Mouse (Mus musculus) MEL (cell line): ENCODE measurements around the gene Macrod2. TPM values are rescaled to one million over a fixed set of nuclear protein-coding genes. Genes with fewer than 3 reads are reported as not detected.

Experiments used
- DNase-seq: peaks from one replicate; pipeline ENCODE4 v3.0.0; 2011; ENCODE audit warnings: low read depth, low spot score
- H3K27ac ChIP-seq: 2 replicates; pipeline ENCODE4 v1.5.1; 2012; ENCODE audit warnings: low read depth, mild to moderate bottlenecking, control low read depth, low read length, moderate library complexity; ENCODE audit not compliant: control insufficient read depth
- H3K27me3 ChIP-seq, 2 experiments: fragments of 150-350 bp in 1 of 2; sonication (generic) in 1 of 2; 2 replicates each; pipeline ENCODE4 v1.6.1; 2012; ENCODE audit warnings: low read length in 2 of 2, mild to moderate bottlenecking in 2 of 2, improper control_type of control experiment in 1 of 2, moderate library complexity in 1 of 2; ENCODE audit not compliant: insufficient read depth in 2 of 2, control insufficient read depth in 1 of 2
- H3K36me3 ChIP-seq, 2 experiments: 2 replicates each; pipeline ENCODE4 v1.6.1; 2012 to 2014; ENCODE audit warnings: low read length in 2 of 2, improper control_type of control experiment in 1 of 2, inconsistent platforms in 1 of 2, mild to moderate bottlenecking in 1 of 2; ENCODE audit not compliant: insufficient read depth in 2 of 2, control insufficient read depth in 1 of 2
- H3K4me1 ChIP-seq, 2 experiments: fragments of 150-350 bp in 1 of 2; sonication (generic) in 1 of 2; 2 replicates each; pipeline ENCODE4 v1.6.1; 2012; ENCODE audit warnings: low read length in 2 of 2, improper control_type of control experiment in 1 of 2, mild to moderate bottlenecking in 1 of 2; ENCODE audit not compliant: insufficient read depth in 2 of 2, control insufficient read depth in 1 of 2
- H3K4me3 ChIP-seq, 2 experiments: fragments of 150-350 bp in 1 of 2; sonication (generic) in 1 of 2; 2 replicates each; pipeline ENCODE4 v1.5.1; 2012; ENCODE audit warnings: low read depth in 2 of 2, low read length in 2 of 2, mild to moderate bottlenecking in 2 of 2, moderate library complexity in 2 of 2, control low read depth in 1 of 2, improper control_type of control experiment in 1 of 2; ENCODE audit not compliant: control insufficient read depth in 1 of 2, insufficient read depth in 1 of 2
- H3K79me2 ChIP-seq: 2 replicates; pipeline ENCODE4 v1.6.1; 2012; ENCODE audit warnings: mild to moderate bottlenecking, low read length, moderate library complexity; ENCODE audit not compliant: control insufficient read depth, poor library complexity, insufficient read depth
- H3K9ac ChIP-seq: 2 replicates; pipeline ENCODE4 v1.6.1; 2012; ENCODE audit warnings: low read depth, mild to moderate bottlenecking, control low read depth, low read length, moderate library complexity; ENCODE audit not compliant: control insufficient read depth, poor library complexity, severe bottlenecking
- H3K9me3 ChIP-seq: fragments of 150-350 bp; sonication (generic); replicated peaks from 2 replicates; pipeline ENCODE4 v1.6.1; 2012; ENCODE audit warnings: mild to moderate bottlenecking, low read length, improper control_type of control experiment, moderate library complexity; ENCODE audit not compliant: insufficient read depth
- BHLHE40 ChIP-seq: IDR thresholded peaks from 2 replicates; pipeline ENCODE4 v1.6.1; 2012; ENCODE audit warnings: low read depth, mild to moderate bottlenecking, inconsistent platforms, low read length, improper control_type of control experiment, borderline replicate concordance
- CHD1 ChIP-seq: IDR thresholded peaks from 2 replicates; pipeline ENCODE4 v1.6.1; 2012; ENCODE audit warnings: low read depth, mild to moderate bottlenecking, inconsistent platforms, low read length, improper control_type of control experiment
- CHD2 ChIP-seq: IDR thresholded peaks from 2 replicates; pipeline ENCODE4 v1.6.1; 2011; ENCODE audit warnings: low read length, improper control_type of control experiment
- E2F4 ChIP-seq: IDR thresholded peaks from 2 replicates; pipeline ENCODE4 v1.6.1; 2011; ENCODE audit warnings: low read depth, low read length, improper control_type of control experiment, borderline replicate concordance
- ELF1 ChIP-seq: IDR thresholded peaks from 2 replicates; pipeline ENCODE4 v1.6.1; 2014; ENCODE audit warnings: low read depth, mild to moderate bottlenecking, inconsistent platforms, low read length, improper control_type of control experiment, moderate library complexity
- JUND ChIP-seq: IDR thresholded peaks from 2 replicates; pipeline ENCODE4 v1.6.1; 2011; ENCODE audit warnings: low read depth, mild to moderate bottlenecking, improper control_type of control experiment, low read length
- KAT2A ChIP-seq: conservative IDR thresholded peaks from 2 replicates; pipeline ENCODE4 v1.6.1; 2012; ENCODE audit warnings: low read depth, low read length, improper control_type of control experiment, inconsistent platforms
- MAFK ChIP-seq: IDR thresholded peaks from 2 replicates; pipeline ENCODE4 v1.6.1; 2011; ENCODE audit warnings: low read depth, mild to moderate bottlenecking, low read length, improper control_type of control experiment, borderline replicate concordance
- MAX ChIP-seq: IDR thresholded peaks from 2 replicates; pipeline ENCODE4 v1.6.1; 2011; ENCODE audit warnings: low read length, improper control_type of control experiment
- MXI1 ChIP-seq: IDR thresholded peaks from 2 replicates; pipeline ENCODE4 v1.6.1; 2011; ENCODE audit warnings: mild to moderate bottlenecking, low read depth, low read length, improper control_type of control experiment
- MYB ChIP-seq: IDR thresholded peaks from 2 replicates; pipeline ENCODE4 v1.6.1; 2011; ENCODE audit warnings: mild to moderate bottlenecking, low read depth, low read length, improper control_type of control experiment
- NRF1 ChIP-seq: IDR thresholded peaks from 2 replicates; pipeline ENCODE4 v1.6.1; 2014; ENCODE audit warnings: low read depth, mild to moderate bottlenecking, inconsistent platforms, low read length, improper control_type of control experiment, moderate library complexity; ENCODE audit not compliant: poor library complexity, insufficient read depth, severe bottlenecking
- POLR2A ChIP-seq, 2 experiments: IDR thresholded peaks; 2 replicates each; pipeline ENCODE4 v1.6.1; 2011 to 2012; ENCODE audit warnings: low read length in 2 of 2, mild to moderate bottlenecking in 2 of 2, control low read depth in 1 of 2, improper control_type of control experiment in 1 of 2, low read depth in 1 of 2, moderate library complexity in 1 of 2; ENCODE audit not compliant: control insufficient read depth in 1 of 2, insufficient read depth in 1 of 2, poor library complexity in 1 of 2
- POLR2AphosphoS2 ChIP-seq: IDR thresholded peaks from 2 replicates; pipeline ENCODE4 v1.6.1; 2011; ENCODE audit warnings: low read length, improper control_type of control experiment
- RCOR1 ChIP-seq: IDR thresholded peaks from 2 replicates; pipeline ENCODE4 v1.6.1; 2012; ENCODE audit warnings: low read depth, mild to moderate bottlenecking, inconsistent platforms, low read length, improper control_type of control experiment
- SMC3 ChIP-seq: IDR thresholded peaks from 2 replicates; pipeline ENCODE4 v1.6.1; 2011; ENCODE audit warnings: low read depth, low read length, improper control_type of control experiment
- TAL1 ChIP-seq: IDR thresholded peaks from 2 replicates; pipeline ENCODE4 v1.6.1; 2012; ENCODE audit warnings: mild to moderate bottlenecking, inconsistent platforms, low read length, moderate library complexity, mixed read lengths
- USF2 ChIP-seq, 2 experiments: IDR thresholded peaks; 2 replicates each; pipeline ENCODE4 v1.6.1; 2011 to 2012; ENCODE audit warnings: improper control_type of control experiment in 2 of 2, low read length in 2 of 2, borderline replicate concordance in 1 of 2, inconsistent platforms in 1 of 2, low read depth in 1 of 2, mild to moderate bottlenecking in 1 of 2; ENCODE audit not compliant: insufficient read depth in 1 of 2
- ZC3H11A ChIP-seq: IDR thresholded peaks from 2 replicates; pipeline ENCODE4 v1.6.1; 2012; ENCODE audit warnings: low read depth, mild to moderate bottlenecking, inconsistent platforms, low read length, improper control_type of control experiment
- ZMIZ1 ChIP-seq: IDR thresholded peaks from 2 replicates; pipeline ENCODE4 v1.6.1; 2012; ENCODE audit warnings: low read depth, mild to moderate bottlenecking, inconsistent platforms, low read length, improper control_type of control experiment, moderate library complexity
- ZNF384 ChIP-seq: IDR thresholded peaks from 2 replicates; pipeline ENCODE4 v1.6.1; 2012; ENCODE audit warnings: low read depth, mild to moderate bottlenecking, inconsistent platforms, low read length, improper control_type of control experiment
- polyA plus RNA-seq, 2 experiments: library from polyadenylated mRNA; stranded (reverse) in 1 of 2; unstranded in 1 of 2; fragments of >175 nt in 1 of 2; fragments of >200 nt in 1 of 2; gene quantifications; 2 replicates each; pipeline versions ENCODE4 v1.2.1 to v1.2.4; 2012; ENCODE audit warnings: low replicate concordance in 2 of 2, low read depth in 1 of 2; ENCODE audit not compliant: insufficient read length in 2 of 2, insufficient read depth in 1 of 2, missing spikeins in 1 of 2
- total RNA-seq: library from RNA; depleted of rRNA; stranded (reverse); fragments of 300-350 nt; gene quantifications from 2 replicates; pipeline ENCODE4 v1.2.3, GENCODE M21; 2012

The Macrod2 gene
- total and polyA plus RNA-seq, 3 experiments, result not detected

- Histone ChIP-seq H3K9ac (no peak overlapping the region), H3K79me2 (no peaks in the 10 kb centered on the region), H3K4me1 (no peaks in the 10 kb centered on the region), H3K4me3 (no peak overlapping the region)
- no peak for TF ChIP-seq NRF1
- no peak for TF ChIP-seq E2F4
- TF ChIP-seq BHLHE40, result no peak
- TF ChIP-seq ZC3H11A, result no peak
- no peak for TF ChIP-seq CHD2
- TF ChIP-seq POLR2AphosphoS2, result no peak
- TF ChIP-seq SMC3, result no peak
- TF ChIP-seq ZMIZ1, result no peak
- no peak for TF ChIP-seq MAFK
- TF ChIP-seq MYB, result no peak
- TF ChIP-seq ELF1, result no peak
- TF ChIP-seq USF2 (IDR thresholded peaks at IDR 0.05; ENCODE audit: borderline replicate concordance in 1 of 2, insufficient read depth in 1 of 2, low read depth in 1 of 2, low read length in 2 of 2), result no peak
- TF ChIP-seq POLR2A (IDR thresholded peaks at IDR 0.05; ENCODE audit: control insufficient read depth in 1 of 2, insufficient read depth in 1 of 2, low read depth in 1 of 2, low read length in 2 of 2, poor library complexity in 1 of 2), result no peak
- no peak for TF ChIP-seq RCOR1
- no peak for TF ChIP-seq MXI1
- TF ChIP-seq ZNF384, result no peak
- TF ChIP-seq CHD1, result no peak
- TF ChIP-seq, all 39 proteins: peak for 0
- no peaks in the 10 kb centered on the region for H3K27me3 ChIP-seq
- no peaks in the 10 kb centered on the region for H3K9me3 ChIP-seq
- no peak for DNase-seq
- H3K27ac ChIP-seq, result no peak overlapping the region
- H3K36me3 ChIP-seq, result no peaks in the 10 kb centered on the region
Measured at GRCm38 (mm10) chr2:142174039-142174438, 1778.9 kb downstream of the Macrod2 start.

GRCm38 (mm10) chr2:142186922-142187321 is 1791.8 kb downstream of the Macrod2 start:
- Histone ChIP-seq H3K27ac (no peak overlapping the region), H3K4me3 (no peak overlapping the region), H3K79me2 (no peaks in the 10 kb centered on the region), H3K27me3 (no peaks in the 10 kb centered on the region), H3K9me3 (no peaks in the 10 kb centered on the region), H3K36me3 (no peaks in the 10 kb centered on the region), H3K4me1 (no peaks in the 10 kb centered on the region), H3K9ac (no peak overlapping the region)
- TF ChIP-seq MXI1 (no peak), JUND (no peak), NRF1 (no peak), KAT2A (no peak), MAX (no peak), TAL1 (no peak)
- no peak for DNase-seq
